Mouse (Mus musculus) left cerebral cortex, adult 18-20 months (tissue): ENCODE measurements around the gene Gm36210. TPM values are rescaled to one million over a fixed set of nuclear protein-coding genes. Genes with fewer than 3 reads are reported as not detected.

Experiments used
- DNase-seq, 2 experiments: peaks; one replicate each; pipeline ENCODE4 v3.0.0; 2021 to 2022; ENCODE audit warnings: low spot score in 2 of 2, mixed read lengths in 1 of 2
- total RNA-seq, 2 experiments: library from RNA; stranded (reverse); gene quantifications; 2 replicates each; pipeline ENCODE4 v1.2.3; 2021

Gene Gm36210
- total RNA-seq, 2 experiments from 2014 or later, result 0.46 TPM; not detected in 1

DNA sequence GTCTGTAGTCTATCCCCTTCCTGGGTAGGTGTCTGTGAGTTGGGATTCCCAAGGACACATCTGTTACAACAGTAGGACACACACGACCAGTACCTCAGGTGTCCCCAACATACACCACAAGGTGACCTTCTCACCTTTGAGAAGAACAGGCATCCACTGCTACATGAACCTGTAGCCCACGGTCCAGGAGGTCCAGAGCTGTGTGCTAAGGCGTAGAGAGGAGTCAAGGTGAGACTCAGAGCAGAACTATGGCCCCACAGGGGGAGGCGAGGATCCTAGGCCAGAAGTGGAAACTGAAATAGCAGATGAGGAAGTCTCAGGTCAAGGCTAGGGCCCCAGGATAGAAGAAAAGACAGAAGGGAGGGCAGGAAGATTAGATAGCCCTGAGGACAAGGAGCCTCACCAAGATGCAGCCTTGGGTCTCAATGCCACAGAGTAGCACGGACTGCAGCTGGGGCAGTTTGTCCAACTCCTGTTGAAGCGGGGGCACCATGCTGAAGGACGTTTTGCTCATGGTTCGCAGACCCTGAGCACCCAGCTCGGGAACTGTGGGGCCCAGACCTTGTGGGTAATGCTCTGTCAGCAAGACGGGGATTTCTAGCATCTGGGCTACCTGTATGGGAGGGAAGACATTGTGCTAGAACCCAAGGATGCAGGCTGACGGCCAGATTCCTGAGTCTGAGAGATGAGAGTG, 55.5 kb downstream of the Gm36210 start:
- DNase-seq, result no peak

DNA sequence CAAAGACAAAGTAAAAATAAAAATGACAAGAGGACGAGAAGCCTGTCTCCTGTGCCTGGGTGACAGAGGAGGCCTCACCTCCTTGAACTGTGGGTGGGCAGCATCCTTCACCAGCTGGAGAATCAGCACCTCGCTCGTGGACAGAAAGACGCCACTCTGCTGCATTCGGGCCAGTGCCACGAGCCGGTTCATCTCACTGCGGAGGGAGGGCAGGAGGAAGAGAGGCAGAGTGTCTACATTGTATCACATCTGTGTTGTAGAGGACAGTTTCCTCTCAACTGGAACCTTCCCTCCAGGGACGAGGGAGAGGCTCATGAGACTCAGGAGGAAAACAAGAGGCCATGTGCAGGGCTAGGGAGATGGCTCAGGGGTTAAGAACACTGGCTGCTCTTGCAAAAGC, 56.9 kb downstream of the Gm36210 start:
- no peak for DNase-seq

Other genes starting within 250 kb of the Gm36210 start
- 100 to 1,000 TPM; 129 to 135 TPM for gene Ppp6r1, start 247.5 kb downstream of the Gm36210 start, total RNA-seq
- 100 to 1,000 TPM; 100 to 105 TPM for gene Hspbp1, start 221.4 kb downstream of the Gm36210 start, total RNA-seq
- 100 to 1,000 TPM; 436 to 437 TPM for gene Brsk1, start 215.9 kb downstream of the Gm36210 start, total RNA-seq
- not detected for gene Tmem150b, start 181.3 kb downstream of the Gm36210 start, total RNA-seq
- gene Kmt5c, start 166.4 kb downstream of the Gm36210 start, total RNA-seq, result 10 to 100 TPM; 19.0 to 25.2 TPM
- gene Cox6b2, start 153.4 kb downstream of the Gm36210 start, total RNA-seq, result 1 to 10 TPM; 5.0 to 8.8 TPM
- gene Fam71e2, start 135.2 kb downstream of the Gm36210 start, total RNA-seq, result not detected
- gene Il11, start 123.7 kb downstream of the Gm36210 start, total RNA-seq, result under 1 TPM; 0.28 to 0.30 TPM
- gene Tmem190, start 123.6 kb downstream of the Gm36210 start, total RNA-seq, result not detected
- 1 to 10 TPM; 2.0 to 3.1 TPM for gene Tmem238, start 116.9 kb downstream of the Gm36210 start, total RNA-seq
- 100 to 1,000 TPM; 439 to 453 TPM for gene Rpl28, start 113.6 kb downstream of the Gm36210 start, total RNA-seq
- 100 to 1,000 TPM; 101 to 108 TPM for gene Ube2s, start 93.9 kb downstream of the Gm36210 start, total RNA-seq
- 100 to 1,000 TPM; 102 to 115 TPM for gene Shisa7, start 61.8 kb downstream of the Gm36210 start, total RNA-seq
- gene Isoc2b, start 36.3 kb downstream of the Gm36210 start, total RNA-seq, result 1 to 10 TPM; 4.5 to 5.9 TPM
- 10 to 100 TPM; 14.2 to 14.8 TPM for gene Isoc2a, start 29.4 kb downstream of the Gm36210 start, total RNA-seq
- gene Zfp628, start 8.7 kb upstream of the Gm36210 start, total RNA-seq, result 10 to 100 TPM; 14.7 to 15.9 TPM
- gene Nat14, start 15.5 kb upstream of the Gm36210 start, total RNA-seq, result 100 to 1,000 TPM; 104 TPM
- 1 to 10 TPM; 2.6 to 3.3 TPM for gene Ssc5d, start 19.3 kb upstream of the Gm36210 start, total RNA-seq
- under 1 TPM; 0.26 to 0.45 TPM for gene Sbk2, start 57.9 kb upstream of the Gm36210 start, total RNA-seq
- under 1 TPM; 0.58 to 0.91 TPM for gene Sbk3, start 64.7 kb upstream of the Gm36210 start, total RNA-seq
- 10 to 100 TPM; 25.1 to 27.8 TPM for gene Zfp579, start 89.6 kb upstream of the Gm36210 start, total RNA-seq
- 1 to 10 TPM; 7.4 to 7.8 TPM for gene Zfp524, start 107.9 kb upstream of the Gm36210 start, total RNA-seq
- gene Fiz1, start 108.2 kb upstream of the Gm36210 start, total RNA-seq, result 10 to 100 TPM; 23.3 to 25.7 TPM
- not detected for gene Gm44973, start 109.0 kb upstream of the Gm36210 start, total RNA-seq
- gene Zfp865, start 113.9 kb upstream of the Gm36210 start, total RNA-seq, result 10 to 100 TPM; 34.9 to 35.5 TPM
- 10 to 100 TPM; 57.3 to 59.7 TPM for gene Ccdc106, start 114.0 kb upstream of the Gm36210 start, total RNA-seq
- not detected for gene 4632433K11Rik, start 127.6 kb upstream of the Gm36210 start, total RNA-seq
- 1 to 10 TPM; 4.4 to 4.8 TPM for gene Zfp784, start 131.9 kb upstream of the Gm36210 start, total RNA-seq
- gene Zfp580, start 145.0 kb upstream of the Gm36210 start, total RNA-seq, result 10 to 100 TPM; 27.8 to 31.0 TPM
- 100 to 1,000 TPM; 176 to 181 TPM for gene U2af2, start 155.6 kb upstream of the Gm36210 start, total RNA-seq
- gene Epn1, start 173.7 kb upstream of the Gm36210 start, total RNA-seq, result 100 to 1,000 TPM; 482 to 504 TPM
- gene Rfpl4, start 210.4 kb upstream of the Gm36210 start, total RNA-seq, result not detected
- under 1 TPM; 0.49 to 0.68 TPM for gene Rasl2-9, start 219.4 kb upstream of the Gm36210 start, total RNA-seq
- not detected for gene Vmn1r55, start 243.2 kb upstream of the Gm36210 start, total RNA-seq